Mouse (Mus musculus) hindbrain, embryonic 16.5 days (tissue): ENCODE data around the gene Mtif3. TPM values are rescaled to one million over a fixed set of nuclear protein-coding genes. Genes with fewer than 3 reads are reported as not detected.

Source experiments
- ATAC-seq: fragments of 200-750 bp; cut with Nextera tagmentation; 2 replicates; pipeline ENCODE4 v1.8.0; 2017; ENCODE audit warnings: moderate TSS enrichment, moderate library complexity
- H3K27ac ChIP-seq: fragments of 300-500 bp; sonication (generic); 2 replicates; pipeline ENCODE4 v1.5.1; 2014; ENCODE audit warnings: low read depth, mild to moderate bottlenecking, control low read depth, low read length, moderate library complexity
- H3K27me3 ChIP-seq: fragments of 300-500 bp; sonication (generic); replicated peaks from 2 replicates; pipeline ENCODE4 v1.6.1; 2014; ENCODE audit warnings: low read length; ENCODE audit not compliant: control insufficient read depth, insufficient read depth
- H3K36me3 ChIP-seq: fragments of 300-500 bp; sonication (generic); 2 replicates; pipeline ENCODE4 v1.6.1; 2014; ENCODE audit warnings: mild to moderate bottlenecking, low read length, moderate library complexity, mixed read lengths; ENCODE audit not compliant: control insufficient read depth, insufficient read depth
- H3K4me1 ChIP-seq: fragments of 300-500 bp; sonication (generic); 2 replicates; pipeline ENCODE4 v1.6.1; 2014; ENCODE audit warnings: low read depth, low read length; ENCODE audit not compliant: control insufficient read depth, insufficient read depth
- H3K4me2 ChIP-seq: fragments of 300-500 bp; sonication (generic); 2 replicates; pipeline ENCODE4 v1.6.1; 2014; ENCODE audit warnings: mild to moderate bottlenecking, low read length, control low read depth, moderate library complexity
- H3K4me3 ChIP-seq: fragments of 300-500 bp; sonication (generic); 2 replicates; pipeline ENCODE4 v1.5.1; 2014; ENCODE audit warnings: mild to moderate bottlenecking, low read length, control low read depth, moderate library complexity
- H3K9ac ChIP-seq: fragments of 300-500 bp; sonication (generic); 2 replicates; pipeline ENCODE4 v1.6.1; 2014; ENCODE audit warnings: low read depth, mild to moderate bottlenecking, control low read depth, low read length, moderate library complexity
- H3K9me3 ChIP-seq: fragments of 300-500 bp; sonication (generic); 2 replicates; pipeline ENCODE4 v1.6.1; 2014; ENCODE audit warnings: mild to moderate bottlenecking, low read length, moderate library complexity; ENCODE audit not compliant: control insufficient read depth
- WGBS: fragments of 180-500 bp; shearing (Covaris S2); extraction: QIAGEN DNeasy Blood & Tissue Kit; methylation state at CpG from one replicate; pipeline ENCODE4 v1.1.7; 2014; 5-methylcytosine and 5-hydroxymethylcytosine counted together
- polyA plus RNA-seq: library from polyadenylated mRNA; unstranded; fragments of >200 nt; fragmentation: Nextera tagmentation; extraction: Ambion mirVana; gene quantifications from 2 replicates; pipeline ENCODE4 v1.2.1, GENCODE M21; 2015

The Mtif3 gene
- 24.8 and 29.2 TPM in 2 replicates for polyA plus RNA-seq

DNA sequence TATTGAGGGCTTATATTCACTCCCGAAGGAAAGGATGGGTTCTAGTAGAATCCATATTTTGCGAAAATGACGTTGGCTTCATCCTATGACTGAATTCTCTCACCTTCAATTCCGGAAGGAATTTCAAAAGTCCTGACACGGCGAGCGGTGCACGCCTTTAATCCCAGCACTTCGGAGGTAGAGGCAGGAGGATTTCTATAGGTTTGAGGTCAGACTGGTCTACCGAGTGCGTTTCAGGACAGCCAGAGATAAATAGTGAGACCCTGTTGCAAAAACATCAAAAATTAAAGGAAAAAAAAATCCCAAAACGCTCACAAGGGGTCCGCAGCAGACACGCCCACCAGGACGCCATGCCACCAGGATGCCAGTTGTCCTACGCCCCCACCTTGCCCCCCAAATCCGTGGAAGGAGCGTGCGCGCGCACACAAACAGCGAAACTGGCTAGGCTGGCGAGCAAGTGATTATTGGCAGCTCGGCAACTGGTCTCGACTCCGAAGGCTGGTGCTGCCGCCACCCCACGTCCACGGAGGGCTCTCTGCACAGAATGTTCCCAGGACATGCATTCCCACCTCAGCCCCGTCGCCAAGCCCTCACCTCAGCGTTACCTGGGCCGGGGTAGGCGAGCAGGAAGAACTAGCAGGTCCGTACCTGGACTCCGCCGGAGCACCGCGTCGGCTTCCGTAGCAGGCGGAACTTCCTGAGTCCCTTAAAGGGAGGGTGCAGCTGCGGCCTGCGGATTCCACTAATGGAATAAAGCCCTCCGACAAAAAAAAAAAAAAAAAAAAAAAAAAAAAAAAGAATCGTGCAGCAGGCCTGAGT lies at the start of gene Mtif3:
Mtif3 (minus strand) TSS at position 683 of the 819 bp plus-strand sequence.
- no peaks in the 10 kb centered on the region for H3K9me3 ChIP-seq
- peak within 1 kb of the TSS; percentile 73 for H3K4me2 ChIP-seq
- H3K27me3 ChIP-seq, result no peaks in the 10 kb centered on the region
- H3K27ac ChIP-seq, result peak within 1 kb of the TSS; percentile 83
- peak; percentile 90 for ATAC-seq
- peaks cover 8% of the 10 kb centered on the region for H3K4me1 ChIP-seq
- under 1% methylated on average over 46 of the region's 46 CpGs for WGBS
- H3K36me3 ChIP-seq, result no peaks in the 10 kb centered on the region
- H3K4me3 ChIP-seq, result peak within 1 kb of the TSS; percentile 91
- H3K9ac ChIP-seq, result peak within 1 kb of the TSS; percentile 92

DNA sequence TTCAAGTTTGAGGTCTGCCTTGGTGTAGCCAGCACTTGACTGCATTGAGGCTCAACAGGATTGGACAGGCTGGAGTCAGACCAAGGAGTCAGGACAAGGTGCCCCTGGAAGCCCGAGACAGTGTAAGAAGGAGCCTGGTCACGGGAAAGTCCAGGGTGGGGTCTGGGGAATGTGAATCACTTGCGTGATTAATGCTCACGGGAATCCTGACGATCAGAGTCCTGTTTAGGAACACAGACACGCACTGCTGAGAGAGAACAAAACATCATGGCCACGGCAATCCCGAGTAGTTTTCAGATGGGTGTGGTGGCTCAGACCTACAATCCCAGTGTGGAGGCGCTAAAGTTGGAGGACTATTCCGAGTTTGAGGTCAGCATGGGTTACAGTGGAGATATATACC lies 47.7 kb upstream of the Mtif3 start:
- Histone ChIP-seq H3K36me3 (no peaks in the 10 kb centered on the region), H3K9ac (no peak overlapping the region), H3K4me1 (no peaks in the 10 kb centered on the region), H3K27me3 (no peaks in the 10 kb centered on the region), H3K9me3 (no peaks in the 10 kb centered on the region), H3K27ac (no peak overlapping the region), H3K4me3 (no peak overlapping the region), H3K4me2 (no peak overlapping the region)
- no peak for ATAC-seq
- WGBS, result 76% methylated on average over 10 of the region's 10 CpGs

DNA sequence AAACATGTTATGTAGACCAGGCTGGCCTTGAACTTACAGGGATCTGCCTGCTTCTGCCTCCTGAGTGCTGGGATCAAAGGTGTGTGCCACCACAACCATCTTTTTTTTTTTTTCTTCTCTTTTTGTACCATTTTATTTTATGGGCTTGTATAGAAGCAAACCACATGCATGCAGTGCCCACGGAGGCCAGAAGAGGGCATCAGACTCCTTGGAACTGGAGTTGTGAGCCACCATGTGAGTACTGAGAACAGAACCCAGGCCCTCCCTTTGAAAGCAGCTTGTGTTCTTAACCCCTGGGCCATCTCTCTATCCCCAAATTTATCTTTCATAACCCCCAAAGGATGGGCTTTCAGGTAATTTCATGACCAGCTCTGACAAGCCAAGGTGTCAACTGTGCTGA lies 39.7 kb upstream of the Mtif3 start:
- Histone ChIP-seq H3K4me1 (no peaks in the 10 kb centered on the region), H3K36me3 (no peaks in the 10 kb centered on the region), H3K4me3 (no peak overlapping the region), H3K4me2 (no peak overlapping the region), H3K27ac (no peak overlapping the region), H3K27me3 (no peaks in the 10 kb centered on the region), H3K9ac (no peak overlapping the region), H3K9me3 (no peaks in the 10 kb centered on the region; the same call in none of the 2 replicates)
- WGBS, result 77% methylated on average over 1 of the region's 1 CpGs
- no peak for ATAC-seq

DNA sequence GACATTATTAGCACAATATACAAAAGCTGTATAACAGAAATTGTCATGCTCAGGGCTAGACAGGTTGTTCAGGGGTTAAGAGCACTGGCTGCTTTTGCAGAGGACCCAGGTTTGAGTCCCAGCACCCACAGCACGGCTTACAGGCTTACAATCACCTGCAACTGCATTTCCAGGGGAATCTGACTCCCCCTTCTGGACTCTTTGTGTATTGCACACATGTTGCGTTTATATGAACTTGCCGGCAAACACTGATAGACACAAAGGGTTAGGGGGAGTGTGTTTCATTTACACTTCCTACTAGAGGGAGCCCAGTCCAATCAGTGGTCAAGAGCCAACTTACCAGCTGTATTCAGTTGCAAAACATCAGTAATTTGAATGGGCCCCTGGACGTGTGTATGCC lies 37.7 kb upstream of the Mtif3 start:
- no peaks in the 10 kb centered on the region for H3K27me3 ChIP-seq
- H3K9me3 ChIP-seq, result no peaks in the 10 kb centered on the region; the same call in none of the 2 replicates
- no peak overlapping the region for H3K4me2 ChIP-seq
- H3K4me3 ChIP-seq, result no peak overlapping the region
- no peak for ATAC-seq
- WGBS, result 87% methylated on average over 4 of the region's 4 CpGs
- no peak overlapping the region for H3K27ac ChIP-seq
- H3K9ac ChIP-seq, result no peak overlapping the region
- no peaks in the 10 kb centered on the region for H3K4me1 ChIP-seq
- H3K36me3 ChIP-seq, result no peaks in the 10 kb centered on the region

DNA sequence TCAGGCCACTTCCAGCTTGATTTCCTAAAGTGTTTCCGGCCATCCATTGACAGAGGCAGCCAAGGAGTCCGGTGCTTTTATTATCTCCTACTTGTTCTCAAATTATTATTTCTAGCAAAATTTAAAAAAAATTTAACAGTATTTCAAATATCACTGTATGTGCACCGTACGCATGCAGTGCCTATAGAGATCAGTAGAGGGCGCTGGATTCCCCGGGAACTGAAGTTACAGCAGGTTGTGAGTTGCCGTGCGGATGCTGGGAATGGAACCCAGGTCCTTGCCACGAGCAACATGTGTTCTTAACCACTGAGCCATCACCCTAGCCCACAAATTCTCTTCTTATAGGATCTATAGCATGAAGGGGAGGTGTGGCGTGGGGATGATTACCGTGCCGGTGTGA lies 35.2 kb upstream of the Mtif3 start:
- no peaks in the 10 kb centered on the region for H3K4me1 ChIP-seq
- H3K4me3 ChIP-seq, result no peak overlapping the region
- no peak overlapping the region for H3K4me2 ChIP-seq
- H3K36me3 ChIP-seq, result no peaks in the 10 kb centered on the region
- no peaks in the 10 kb centered on the region for H3K27me3 ChIP-seq
- 93% methylated on average over 12 of the region's 12 CpGs for WGBS
- no peak overlapping the region for H3K27ac ChIP-seq
- H3K9me3 ChIP-seq, result no peaks in the 10 kb centered on the region; the same call in none of the 2 replicates
- no peak for ATAC-seq
- no peak overlapping the region for H3K9ac ChIP-seq

DNA sequence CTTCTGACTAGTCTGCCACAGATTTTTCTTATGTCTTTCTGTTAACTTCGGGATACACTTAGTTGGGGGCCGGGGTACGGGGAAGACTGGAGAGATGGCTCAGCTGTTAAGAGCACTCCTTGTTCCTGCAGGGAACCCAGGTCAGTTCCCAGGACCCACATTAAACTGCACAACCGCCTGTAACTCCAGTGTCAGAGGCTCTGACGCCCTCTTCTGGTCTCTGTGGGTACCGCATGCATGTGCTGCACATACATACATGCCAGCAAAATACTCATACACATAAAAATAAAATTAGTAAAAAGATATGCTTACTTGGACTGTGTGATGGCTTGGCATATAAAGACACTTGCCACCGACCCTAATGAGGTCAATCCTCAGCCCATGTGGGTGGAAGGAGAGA lies 33.2 kb upstream of the Mtif3 start:
- H3K9ac ChIP-seq, result no peak overlapping the region
- 88% methylated on average over 7 of the region's 7 CpGs for WGBS
- H3K9me3 ChIP-seq, result no peaks in the 10 kb centered on the region; the same call in 1 of the 2 replicates
- no peaks in the 10 kb centered on the region for H3K36me3 ChIP-seq
- no peaks in the 10 kb centered on the region for H3K4me1 ChIP-seq
- no peak overlapping the region for H3K4me3 ChIP-seq
- no peak for ATAC-seq
- H3K4me2 ChIP-seq, result no peak overlapping the region
- no peak overlapping the region for H3K27ac ChIP-seq
- no peaks in the 10 kb centered on the region for H3K27me3 ChIP-seq

DNA sequence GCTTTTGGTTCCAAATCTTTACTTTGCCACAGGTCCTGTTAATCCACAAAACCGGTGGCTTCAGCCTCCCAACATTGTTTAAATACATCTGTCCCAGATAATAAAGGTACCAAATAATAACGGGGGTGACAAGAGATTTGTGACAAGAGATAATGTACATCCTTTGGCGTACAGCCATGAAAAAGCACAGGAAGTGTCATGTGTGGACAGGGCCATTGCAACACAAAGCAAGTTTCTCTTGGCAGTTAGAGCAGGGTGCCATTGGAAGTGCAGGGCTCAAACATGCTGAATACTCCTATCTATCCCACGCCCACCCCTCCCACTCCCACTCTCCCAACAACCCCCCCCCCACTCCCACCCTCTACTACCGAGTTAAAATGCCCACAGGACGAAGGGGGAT lies 31.4 kb upstream of the Mtif3 start:
- H3K27me3 ChIP-seq, result no peaks in the 10 kb centered on the region
- H3K9ac ChIP-seq, result no peak overlapping the region
- no peaks in the 10 kb centered on the region for H3K36me3 ChIP-seq
- H3K4me2 ChIP-seq, result no peak overlapping the region
- no peak overlapping the region for H3K4me3 ChIP-seq
- 68% methylated on average over 6 of the region's 6 CpGs for WGBS
- no peaks in the 10 kb centered on the region; the same call in 1 of the 2 replicates for H3K9me3 ChIP-seq
- no peaks in the 10 kb centered on the region for H3K4me1 ChIP-seq
- no peak overlapping the region for H3K27ac ChIP-seq
- no peak for ATAC-seq

DNA sequence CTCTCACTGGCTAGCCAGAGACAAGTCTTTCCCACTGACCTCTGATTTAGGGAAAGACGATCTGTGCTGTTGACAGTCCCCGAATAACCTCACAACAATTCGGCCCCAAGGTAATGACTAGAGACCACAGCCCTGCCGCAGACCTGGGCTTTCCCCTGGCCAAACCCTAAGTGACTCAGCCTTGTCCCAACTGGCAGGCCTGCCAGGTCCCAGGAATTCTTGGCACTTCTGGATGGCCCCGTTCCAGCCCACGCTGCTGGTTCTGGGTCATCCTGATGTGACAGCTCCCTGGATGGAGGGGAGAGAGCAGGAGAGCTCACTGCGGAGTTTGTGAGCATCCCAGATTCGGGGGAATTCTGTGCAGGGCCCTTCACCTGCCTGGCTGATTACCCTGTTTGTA lies 29.9 kb upstream of the Mtif3 start:
- no peak for ATAC-seq
- H3K27ac ChIP-seq, result no peak overlapping the region
- 81% methylated on average over 8 of the region's 8 CpGs for WGBS
- H3K9ac ChIP-seq, result no peak overlapping the region
- H3K4me3 ChIP-seq, result no peak overlapping the region
- H3K9me3 ChIP-seq, result no peaks in the 10 kb centered on the region
- no peaks in the 10 kb centered on the region for H3K36me3 ChIP-seq
- no peaks in the 10 kb centered on the region for H3K27me3 ChIP-seq
- H3K4me2 ChIP-seq, result no peak overlapping the region
- no peaks in the 10 kb centered on the region for H3K4me1 ChIP-seq

DNA sequence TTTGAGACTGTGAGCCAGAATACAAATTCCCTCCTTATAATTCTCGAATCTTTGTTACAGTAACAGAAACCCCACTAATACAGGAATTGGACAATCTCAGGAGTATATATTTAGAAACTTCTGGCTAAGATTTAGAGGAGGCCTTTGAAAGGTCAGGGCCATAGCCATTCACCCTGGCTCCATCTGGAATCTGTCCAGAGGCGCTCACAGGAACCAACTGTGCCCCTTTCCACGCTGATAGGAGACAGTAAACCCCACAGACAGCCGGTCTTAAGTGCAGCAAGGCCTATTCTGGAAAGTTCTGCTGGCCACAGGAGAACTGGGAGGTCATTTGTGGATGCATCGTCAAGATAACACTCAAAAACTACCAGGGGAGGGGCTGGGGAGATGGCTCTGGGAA lies 25.5 kb upstream of the Mtif3 start:
- ATAC-seq, result no peak
- Histone ChIP-seq H3K9me3 (no peaks in the 10 kb centered on the region), H3K27me3 (peaks cover 6% of the 10 kb centered on the region; the same call in 1 of the 2 replicates), H3K27ac (no peak overlapping the region), H3K4me3 (no peak overlapping the region), H3K4me2 (no peak overlapping the region), H3K36me3 (no peaks in the 10 kb centered on the region), H3K4me1 (peaks cover 3% of the 10 kb centered on the region; the same call in 1 of the 2 replicates), H3K9ac (no peak overlapping the region)
- 87% methylated on average over 5 of the region's 5 CpGs for WGBS
